Mouse (Mus musculus): Measurements from ENCODE around the gene Ccdc86. TPM values are rescaled to one million over a fixed set of nuclear protein-coding genes. Genes with fewer than 3 reads are reported as not detected.
A peak's percentile ranks its signal among the peaks of the same experiment; 100 is the strongest.

Gene Ccdc86
- polyA plus RNA-seq, 1 experiment from 2014 or later = 26.6 TPM

GRCm38 (mm10) chr19:10974238-10974865, 25.3 kb upstream of the Ccdc86 start, which contains the start of gene Ms4a10:
TSS of gene Ms4a10 (minus strand) at chr19:10974670.
- Histone ChIP-seq H3K9ac (no peak within 1 kb of the TSS), H3K4me2 (no peak within 1 kb of the TSS), H3K9me3 (no peaks in the 10 kb centered on the region), H3K4me3 (no peak within 1 kb of the TSS), H3K4me1 (peaks cover 12% of the 10 kb centered on the region), H3K27ac (no peak within 1 kb of the TSS), H3K27me3 (no peaks in the 10 kb centered on the region), H3K36me3 (no peaks in the 10 kb centered on the region)
- ATAC-seq (ENCODE audit: borderline replicate concordance, extremely low read depth, low FRiP score, low TSS enrichment) = 0 out of 2 replicates have a peak, but pooled peaks have one; percentile 12
- WGBS = 11% methylated on average over 4 of the region's 4 CpGs

DNA sequence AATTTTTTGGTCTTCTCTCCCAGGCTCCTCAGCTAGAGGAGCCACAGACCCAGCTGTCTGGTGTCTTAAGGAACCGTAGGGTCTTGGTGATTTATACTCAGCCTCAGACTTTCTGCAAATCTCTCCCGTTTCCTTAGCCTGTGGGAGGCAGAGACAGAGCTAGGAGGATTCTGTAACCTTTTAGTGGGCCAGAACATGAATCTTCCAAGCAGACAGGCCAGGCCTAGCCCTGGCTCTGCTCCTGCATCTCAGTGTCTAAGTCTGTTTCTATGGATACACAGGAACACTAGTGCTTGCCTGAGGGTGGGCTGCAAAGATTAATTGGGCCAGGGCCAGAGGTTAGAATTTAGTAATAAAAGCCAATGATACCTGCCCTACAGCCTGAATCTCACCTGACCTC, 24.1 kb upstream of the Ccdc86 start:
- H3K27me3 ChIP-seq = no peaks in the 10 kb centered on the region
- WGBS = 41% methylated on average over 2 of the region's 2 CpGs
- H3K4me2 ChIP-seq = no peak overlapping the region
- no peak for ATAC-seq (ENCODE audit: borderline replicate concordance, extremely low read depth, low FRiP score, low TSS enrichment)
- H3K27ac ChIP-seq = no peak overlapping the region
- peaks cover 10% of the 10 kb centered on the region for H3K4me1 ChIP-seq
- H3K4me3 ChIP-seq = no peak overlapping the region
- no peak overlapping the region for H3K9ac ChIP-seq
- H3K9me3 ChIP-seq = no peaks in the 10 kb centered on the region
- no peaks in the 10 kb centered on the region for H3K36me3 ChIP-seq

DNA sequence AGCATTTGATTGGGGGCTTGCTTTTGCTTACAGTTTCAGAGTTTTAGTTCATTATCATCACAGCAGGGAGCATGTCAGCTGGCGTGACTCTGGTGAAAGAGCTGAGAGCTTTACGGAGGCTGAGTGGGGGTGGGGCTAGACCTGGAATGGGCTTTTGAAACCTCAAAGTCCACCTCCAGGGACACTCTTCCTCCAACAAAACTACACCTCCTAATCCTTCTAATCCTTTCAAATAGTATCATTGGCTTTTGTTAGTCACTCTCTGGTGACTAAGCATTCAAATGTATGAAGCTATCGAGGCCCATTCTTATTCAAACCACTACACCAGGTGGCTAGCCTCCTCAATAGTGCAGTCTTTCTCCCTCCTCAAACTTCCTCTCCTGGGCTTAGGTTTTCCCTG, 23.6 kb upstream of the Ccdc86 start:
- H3K4me2 ChIP-seq = no peak overlapping the region
- no peak overlapping the region for H3K27ac ChIP-seq
- peaks cover 10% of the 10 kb centered on the region for H3K4me1 ChIP-seq
- 65% methylated on average over 3 of the region's 3 CpGs for WGBS
- H3K27me3 ChIP-seq = no peaks in the 10 kb centered on the region
- H3K4me3 ChIP-seq = no peak overlapping the region
- no peaks in the 10 kb centered on the region for H3K36me3 ChIP-seq
- H3K9ac ChIP-seq = no peak overlapping the region
- no peaks in the 10 kb centered on the region for H3K9me3 ChIP-seq
- no peak for ATAC-seq (ENCODE audit: borderline replicate concordance, extremely low read depth, low FRiP score, low TSS enrichment)

DNA sequence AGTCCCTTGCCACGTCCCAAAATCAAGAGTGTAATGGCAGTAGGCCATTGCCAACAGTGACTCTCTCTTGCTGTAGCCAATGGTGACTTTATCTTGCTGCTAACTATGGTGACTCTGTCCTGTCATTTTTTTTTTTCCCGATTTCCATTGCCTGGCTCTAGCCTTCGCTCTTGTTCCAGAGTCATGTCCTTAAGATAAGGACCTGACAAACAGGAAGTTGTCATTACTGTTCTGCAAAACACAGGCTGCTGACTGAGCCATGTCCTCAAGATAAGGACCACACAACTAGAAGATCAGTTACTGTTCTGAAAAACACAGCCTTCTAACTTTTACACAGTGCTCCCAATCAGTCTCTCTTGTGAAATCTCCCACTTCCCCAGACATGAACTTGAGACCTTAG, 21.4 kb upstream of the Ccdc86 start:
- no peak overlapping the region for H3K27ac ChIP-seq
- no peaks in the 10 kb centered on the region for H3K36me3 ChIP-seq
- H3K9me3 ChIP-seq = no peaks in the 10 kb centered on the region
- peaks cover 10% of the 10 kb centered on the region for H3K4me1 ChIP-seq
- no peak overlapping the region for H3K4me3 ChIP-seq
- no peak overlapping the region for H3K4me2 ChIP-seq
- ATAC-seq (ENCODE audit: borderline replicate concordance, extremely low read depth, low FRiP score, low TSS enrichment) = no peak
- no peak overlapping the region for H3K9ac ChIP-seq
- no peaks in the 10 kb centered on the region for H3K27me3 ChIP-seq
- WGBS = 54% methylated on average over 3 of the region's 3 CpGs

DNA sequence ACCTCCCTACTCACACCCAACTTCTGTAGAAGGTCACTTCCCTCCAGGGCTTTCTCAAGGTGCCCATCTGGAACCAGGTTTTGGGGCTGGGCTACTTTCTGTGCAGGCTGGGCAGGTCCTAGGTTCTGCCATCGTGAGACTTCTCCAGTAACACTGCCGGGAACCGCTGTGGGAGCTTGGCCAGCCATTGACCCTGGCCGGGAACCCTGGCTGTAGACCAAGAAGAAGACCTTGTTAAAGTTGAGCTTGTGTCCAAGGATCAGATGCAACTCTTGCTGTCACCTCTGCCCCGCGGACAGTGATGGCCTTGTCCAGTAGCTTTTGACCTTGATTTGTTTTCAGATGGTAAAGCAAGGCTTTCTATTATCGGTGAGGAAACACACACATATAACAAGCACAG, 19.5 kb upstream of the Ccdc86 start:
- Histone ChIP-seq H3K27ac (no peak overlapping the region), H3K4me1 (no peaks in the 10 kb centered on the region), H3K4me2 (no peak overlapping the region), H3K9me3 (no peaks in the 10 kb centered on the region), H3K36me3 (no peaks in the 10 kb centered on the region), H3K27me3 (no peaks in the 10 kb centered on the region), H3K4me3 (no peak overlapping the region), H3K9ac (no peak overlapping the region)
- ATAC-seq (ENCODE audit: borderline replicate concordance, extremely low read depth, low FRiP score, low TSS enrichment) = no peak
- WGBS = 82% methylated on average over 7 of the region's 7 CpGs

DNA sequence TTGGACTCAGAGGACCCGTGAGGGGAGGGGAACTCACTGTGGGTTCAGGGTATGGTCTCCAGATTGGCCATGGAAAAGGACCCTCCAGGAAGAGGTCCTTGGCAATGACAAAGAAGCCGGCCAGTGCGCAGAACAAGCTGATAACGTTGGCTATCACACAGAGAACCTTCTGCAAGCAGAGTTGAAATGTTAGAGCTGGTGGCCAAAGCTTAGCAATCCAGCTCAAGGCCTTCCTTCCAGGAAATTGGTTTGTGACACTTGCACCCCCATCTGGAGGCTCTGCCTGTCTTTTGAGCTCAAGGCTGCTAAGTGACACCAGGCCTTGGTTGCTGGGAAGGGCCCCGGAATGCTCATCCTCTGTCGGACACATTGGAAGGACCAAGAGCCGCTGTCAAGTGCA, 16.7 kb upstream of the Ccdc86 start:
- Histone ChIP-seq H3K27ac (no peak overlapping the region), H3K4me3 (no peak overlapping the region), H3K4me1 (no peaks in the 10 kb centered on the region), H3K9me3 (no peaks in the 10 kb centered on the region), H3K4me2 (no peak overlapping the region), H3K36me3 (no peaks in the 10 kb centered on the region), H3K27me3 (no peaks in the 10 kb centered on the region), H3K9ac (no peak overlapping the region)
- WGBS = 82% methylated on average over 7 of the region's 7 CpGs
- no peak for ATAC-seq (ENCODE audit: borderline replicate concordance, extremely low read depth, low FRiP score, low TSS enrichment)

DNA sequence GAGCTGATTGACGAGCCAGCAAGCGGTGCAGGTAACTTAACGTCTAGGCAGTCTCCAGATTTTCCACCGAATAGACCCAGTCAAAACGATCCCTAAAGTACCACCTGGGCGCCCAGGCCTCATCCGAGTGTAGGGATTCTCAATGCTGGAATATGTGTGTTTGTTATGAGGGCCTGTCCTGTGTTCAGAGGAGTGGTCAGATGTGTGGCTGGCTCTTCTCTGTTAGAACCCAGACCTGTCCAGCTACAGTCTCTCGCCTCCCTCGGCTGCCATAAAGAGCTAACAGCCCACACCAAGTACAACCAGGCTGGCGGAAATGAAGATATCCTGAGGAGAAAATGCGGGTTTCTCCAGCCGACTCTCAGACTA, 10.9 kb upstream of the Ccdc86 start:
- no peaks in the 10 kb centered on the region for H3K9me3 ChIP-seq
- no peak overlapping the region for H3K4me2 ChIP-seq
- H3K36me3 ChIP-seq = no peaks in the 10 kb centered on the region
- H3K27me3 ChIP-seq = peaks cover 4% of the 10 kb centered on the region; the same call in 1 of the 2 replicates
- H3K27ac ChIP-seq = no peak overlapping the region
- ATAC-seq (ENCODE audit: borderline replicate concordance, extremely low read depth, low FRiP score, low TSS enrichment) = 0 out of 2 replicates have a peak, but pooled peaks have one; percentile 28
- H3K9ac ChIP-seq = no peak overlapping the region
- 36% methylated on average over 12 of the region's 12 CpGs for whole genome bisulfite sequencing
- H3K4me3 ChIP-seq = no peak overlapping the region
- peaks cover 2% of the 10 kb centered on the region; the same call in 1 of the 2 replicates for H3K4me1 ChIP-seq

DNA sequence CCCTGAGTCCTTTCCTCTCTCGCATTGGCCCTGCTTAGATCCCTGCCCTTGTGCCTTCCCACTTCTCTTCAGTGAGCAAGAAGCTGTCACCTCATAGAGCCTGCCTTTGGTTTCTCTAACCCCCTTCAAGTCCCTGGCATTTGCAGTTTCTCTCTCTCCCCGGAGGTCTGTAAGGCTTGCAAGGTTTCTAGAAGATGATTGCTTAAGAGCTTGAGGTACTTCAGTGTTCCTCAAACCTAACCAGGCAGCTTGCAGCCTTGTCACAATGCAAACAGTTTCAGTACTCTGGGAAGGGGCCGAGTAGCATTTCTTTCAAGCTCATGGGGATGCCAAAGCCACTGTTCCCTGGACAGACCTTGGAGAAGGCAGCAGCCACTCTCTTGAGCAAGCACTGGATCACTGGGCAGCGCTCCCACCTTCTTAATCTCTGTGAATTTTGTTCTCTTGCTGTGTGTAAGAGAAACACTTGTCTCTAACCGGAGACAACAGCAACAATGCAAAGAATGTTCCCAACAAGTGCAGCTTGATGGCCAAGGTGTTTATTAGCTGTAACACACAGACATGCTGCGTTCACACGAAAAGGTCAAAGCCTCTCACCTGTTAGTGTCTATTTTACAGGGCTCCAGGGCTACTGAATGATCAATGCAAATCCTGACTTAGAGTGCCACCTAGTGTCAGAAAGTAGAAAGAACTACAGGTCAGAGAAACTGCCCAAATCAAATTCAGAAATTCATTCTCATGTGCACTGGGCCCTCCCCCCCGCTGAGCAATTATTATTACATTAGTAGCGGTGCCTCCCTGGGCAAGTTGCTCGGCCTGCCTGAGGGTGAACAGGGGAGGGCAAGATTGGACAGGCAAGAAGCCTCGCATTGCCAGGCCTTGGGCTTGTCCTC, 10.3 kb upstream of the Ccdc86 start:
- no peak overlapping the region for H3K9ac ChIP-seq
- H3K4me3 ChIP-seq = no peak overlapping the region
- H3K4me2 ChIP-seq = no peak overlapping the region
- WGBS = 20% methylated on average over 11 of the region's 11 CpGs
- H3K4me1 ChIP-seq = peaks cover 2% of the 10 kb centered on the region; the same call in 1 of the 2 replicates
- no peaks in the 10 kb centered on the region for H3K9me3 ChIP-seq
- H3K36me3 ChIP-seq = no peaks in the 10 kb centered on the region
- ATAC-seq (ENCODE audit: borderline replicate concordance, extremely low read depth, low FRiP score, low TSS enrichment) = peak; percentile 66; the same call in 1 of the 2 replicates
- peak overlapping the region; percentile 9; the same call in 1 of the 2 replicates for H3K27ac ChIP-seq
- H3K27me3 ChIP-seq = peaks cover 4% of the 10 kb centered on the region; the same call in 1 of the 2 replicates

- whole genome bisulfite sequencing = 40% methylated on average over 11 of the region's 11 CpGs
- Histone ChIP-seq H3K27ac (peak overlapping the region; percentile 79), H3K9me3 (no peaks in the 10 kb centered on the region), H3K9ac (no peak overlapping the region), H3K4me1 (peaks cover 25% of the 10 kb centered on the region), H3K4me2 (peak overlapping the region; percentile 9; the same call in 1 of the 2 replicates), H3K27me3 (peaks cover 7% of the 10 kb centered on the region; the same call in 1 of the 2 replicates), H3K4me3 (no peak overlapping the region), H3K36me3 (no peaks in the 10 kb centered on the region)
- peak; percentile 69 for ATAC-seq (ENCODE audit: borderline replicate concordance, extremely low read depth, low FRiP score, low TSS enrichment)
Measured at GRCm38 (mm10) chr19:10952021-10952939, 3.2 kb upstream of the Ccdc86 start.

DNA sequence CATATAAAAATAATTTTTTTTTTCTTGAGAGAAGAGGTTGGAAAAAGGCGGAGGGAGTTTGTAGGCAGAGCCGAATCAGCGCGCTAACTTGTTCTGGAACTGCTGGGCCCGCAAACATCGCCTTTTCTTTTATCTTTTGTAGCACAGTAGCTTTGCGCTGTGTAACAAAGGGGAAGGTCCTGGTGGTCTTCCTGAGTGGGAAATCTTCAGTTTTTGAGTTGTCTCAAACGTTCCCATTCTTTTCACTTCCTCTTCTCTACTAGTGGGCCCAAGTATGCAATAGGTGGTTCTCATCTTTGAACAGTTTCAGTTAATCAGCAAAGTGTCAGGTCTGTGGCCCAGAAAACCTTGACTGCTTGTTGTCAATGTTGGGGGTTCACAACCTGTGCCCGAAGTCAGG, 492 bp upstream of the Ccdc86 start:
- Histone ChIP-seq H3K27me3 (0 out of 2 replicates have a peak, but pooled peaks cover 3% of the 10 kb centered on the region), H3K9ac (peak overlapping the region; percentile 13; the same call in 1 of the 2 replicates), H3K9me3 (no peaks in the 10 kb centered on the region), H3K27ac (peak overlapping the region; percentile 38; the same call in 1 of the 2 replicates), H3K4me2 (peak overlapping the region; percentile 91), H3K4me1 (peaks cover 34% of the 10 kb centered on the region), H3K36me3 (peaks cover 6% of the 10 kb centered on the region), H3K4me3 (peak overlapping the region; percentile 77)
- no peak for ATAC-seq (ENCODE audit: borderline replicate concordance, extremely low read depth, low FRiP score, low TSS enrichment)
- WGBS = 27% methylated on average over 9 of the region's 9 CpGs

DNA sequence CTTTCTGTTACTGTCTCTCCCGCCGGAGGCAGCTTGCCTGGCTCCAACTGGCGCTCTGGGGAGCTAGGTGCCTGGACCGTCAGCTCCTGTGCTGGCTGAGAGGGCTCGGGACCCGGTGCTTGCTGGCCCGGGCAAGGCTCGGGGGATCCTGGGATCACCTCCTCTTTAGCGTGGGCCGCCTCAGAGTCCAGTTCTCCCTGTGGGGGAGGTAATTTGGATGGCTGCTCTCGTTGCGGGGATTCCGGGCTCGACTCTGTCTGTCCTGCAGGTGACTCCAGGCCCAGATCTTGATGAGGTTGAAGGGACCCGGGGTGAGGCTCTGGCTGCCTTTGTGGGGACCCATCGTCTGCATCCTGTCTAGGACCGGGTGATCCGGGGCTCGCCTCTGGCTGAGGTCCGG, 650 bp downstream of the Ccdc86 start:
- no peak overlapping the region for H3K27ac ChIP-seq
- peak overlapping the region; percentile 82 for H3K9ac ChIP-seq
- no peak for ATAC-seq (ENCODE audit: borderline replicate concordance, extremely low read depth, low FRiP score, low TSS enrichment)
- peak overlapping the region; percentile 77 for H3K4me3 ChIP-seq
- H3K9me3 ChIP-seq = no peaks in the 10 kb centered on the region
- H3K4me2 ChIP-seq = peak overlapping the region; percentile 91
- peaks cover 15% of the 10 kb centered on the region for H3K36me3 ChIP-seq
- 0 out of 2 replicates have a peak, but pooled peaks cover 3% of the 10 kb centered on the region for H3K27me3 ChIP-seq
- H3K4me1 ChIP-seq = peaks cover 34% of the 10 kb centered on the region
- WGBS = 0% methylated on average over 20 of the region's 20 CpGs

Data from lung, embryonic 15.5 days (tissue).